Mouse (Mus musculus): Measurements from ENCODE around the gene Stom.

Gene Stom

GRCm38 (mm10) chr2:35336388-35337280 is at the start of gene Stom:
TSS of gene Stom (minus strand) at chr2:35336976.
- DNase-seq (ENCODE audit: low spot score): peak; percentile 99

DNA sequence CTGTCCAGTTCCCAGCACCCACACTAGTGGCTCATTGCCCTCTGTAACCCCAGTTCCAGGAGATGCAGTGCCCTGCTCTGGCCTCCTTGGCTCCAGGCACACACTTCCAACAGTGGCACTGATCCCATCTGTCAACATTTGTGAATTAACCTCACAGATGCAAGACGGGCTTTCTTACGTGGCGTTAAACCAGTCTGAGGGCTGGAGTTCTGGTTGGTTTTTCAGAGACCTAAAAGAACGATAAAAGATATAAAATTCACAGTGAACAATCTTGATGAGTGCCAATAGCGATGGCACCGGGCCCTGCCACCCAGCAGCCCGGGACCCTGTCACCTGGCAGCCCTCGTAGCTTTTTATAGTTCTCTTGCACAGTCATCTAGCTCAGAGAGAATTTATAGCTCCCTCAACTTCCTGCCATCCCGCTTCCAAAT is 48.7 kb upstream of the Stom start:
- no peak for DNase-seq (ENCODE audit: low spot score)

GRCm38 (mm10) chr2:35379306-35379705 is 42.5 kb upstream of the Stom start:
- no peak for DNase-seq (ENCODE audit: low spot score)

DNA sequence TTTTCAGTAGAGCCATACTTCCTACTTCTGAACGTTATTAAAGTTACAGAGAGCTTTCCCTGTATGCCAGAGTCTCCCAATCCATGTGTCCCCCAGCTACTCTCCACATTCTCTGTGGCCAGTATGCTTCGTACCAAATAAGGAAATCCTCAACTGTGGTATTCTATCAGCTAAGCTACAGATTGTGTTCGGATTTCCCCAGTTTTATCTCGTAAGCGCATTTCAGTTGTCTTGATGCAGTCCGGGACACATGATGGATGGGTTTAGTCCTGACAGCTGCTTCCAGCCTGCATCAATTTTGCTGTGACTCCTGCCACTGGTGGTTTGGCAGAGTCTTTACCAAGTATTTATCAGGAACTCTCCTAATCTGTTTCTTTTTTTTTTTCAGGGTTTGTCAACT is 40.8 kb upstream of the Stom start:
- no peak for DNase-seq (ENCODE audit: low spot score)

DNA sequence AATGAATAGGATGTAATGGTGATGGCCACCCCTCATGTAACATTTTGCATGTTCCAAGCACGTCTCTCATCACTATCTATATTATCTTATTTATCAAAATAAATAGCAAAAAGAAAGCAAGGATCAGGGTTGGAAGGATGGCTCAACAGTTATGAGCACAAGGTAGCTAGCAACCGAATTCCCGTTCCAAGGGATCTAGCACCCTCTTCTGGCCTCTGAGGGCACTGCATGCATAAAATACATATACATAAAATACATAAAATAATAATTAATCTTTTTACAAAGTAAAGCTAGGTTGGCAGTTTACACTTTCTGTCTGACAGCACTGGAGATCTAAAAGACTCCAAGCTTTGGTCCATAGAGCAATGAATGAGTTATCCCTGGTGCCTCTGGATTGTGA is 36.2 kb upstream of the Stom start:
- peak; percentile 71 for DNase-seq (ENCODE audit: low spot score)

DNA sequence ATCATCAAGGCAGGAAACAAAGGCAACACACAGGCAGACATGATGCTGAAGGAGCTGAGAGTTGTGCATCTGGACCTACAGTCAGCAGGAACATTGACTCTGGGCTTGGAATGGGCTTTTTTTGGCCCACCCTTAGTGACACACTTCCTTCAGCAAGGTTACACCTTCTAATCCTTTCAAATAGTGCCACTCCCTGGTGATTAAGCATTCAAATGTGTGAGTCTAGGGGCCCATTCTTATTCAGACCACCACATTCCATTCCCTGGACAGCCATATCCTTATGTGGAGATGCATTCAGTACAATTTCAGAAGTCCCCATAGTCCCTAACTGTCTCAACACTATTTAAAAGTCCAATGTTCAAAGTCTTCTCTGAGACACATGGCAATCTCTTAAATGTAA is 33.9 kb upstream of the Stom start:
- DNase-seq (ENCODE audit: low spot score): no peak

DNA sequence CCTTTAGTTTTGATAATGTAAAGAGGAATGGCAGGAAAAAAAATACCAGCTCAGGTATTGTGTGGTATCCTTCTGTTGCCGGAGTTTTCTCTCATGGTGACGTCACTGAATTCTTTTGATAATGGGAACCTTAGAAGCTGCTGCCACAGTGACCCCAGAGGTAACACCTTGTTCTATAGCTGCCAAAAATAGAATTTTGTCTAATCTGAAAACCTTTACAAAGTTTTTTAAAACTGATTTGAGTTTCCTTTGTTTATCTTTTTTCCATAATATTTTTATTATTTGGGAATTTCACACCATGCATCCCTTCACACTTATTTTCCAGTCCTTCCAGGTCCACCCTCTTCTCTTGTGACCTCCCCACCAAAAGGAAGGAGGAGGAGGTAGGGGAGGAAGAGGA is 30.9 kb upstream of the Stom start, which contains the start of gene 4930568D16Rik:
4930568D16Rik (minus strand) TSS at position 101 of the 400 bp plus-strand sequence.
- no peak for DNase-seq (ENCODE audit: low spot score)

- peak; percentile 66 for DNase-seq (ENCODE audit: low spot score)
Measured at GRCm38 (mm10) chr2:35349184-35349583, 12.4 kb upstream of the Stom start.

- no peak for DNase-seq (ENCODE audit: low spot score)
Measured at GRCm38 (mm10) chr2:35345984-35346383, 9.2 kb upstream of the Stom start.

- DNase-seq (ENCODE audit: low spot score): no peak
Measured at GRCm38 (mm10) chr2:35342605-35343004, 5.8 kb upstream of the Stom start.

GRCm38 (mm10) chr2:35338707-35339106 is 1.9 kb upstream of the Stom start:
- no peak for DNase-seq (ENCODE audit: low spot score)

GRCm38 (mm10) chr2:35338036-35338435 is 1.3 kb upstream of the Stom start:
- DNase-seq (ENCODE audit: low spot score): no peak

- DNase-seq (ENCODE audit: low spot score): no peak
Measured at GRCm38 (mm10) chr2:35337419-35337818, 643 bp upstream of the Stom start.

DNA sequence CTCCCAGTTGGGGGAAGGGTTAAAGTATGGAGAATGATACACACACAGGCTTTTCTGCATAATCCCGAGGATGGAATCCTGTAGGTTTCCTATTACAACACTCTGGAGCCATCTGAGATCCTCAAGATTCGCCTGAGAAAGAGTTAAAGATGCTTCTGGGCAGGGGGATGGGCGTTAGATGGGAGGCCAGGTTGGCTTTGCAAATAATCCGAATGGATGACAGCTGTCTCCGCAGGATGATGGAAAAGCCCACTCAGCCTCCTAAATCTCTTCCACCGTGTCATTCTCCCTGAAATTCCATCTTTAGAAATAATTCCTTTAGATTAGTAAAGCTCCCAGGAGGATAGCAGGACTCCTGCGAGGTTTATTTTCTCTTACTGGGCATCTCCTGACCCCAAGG is 1.2 kb downstream of the Stom start:
- peak; percentile 22 for DNase-seq (ENCODE audit: low spot score)

DNA sequence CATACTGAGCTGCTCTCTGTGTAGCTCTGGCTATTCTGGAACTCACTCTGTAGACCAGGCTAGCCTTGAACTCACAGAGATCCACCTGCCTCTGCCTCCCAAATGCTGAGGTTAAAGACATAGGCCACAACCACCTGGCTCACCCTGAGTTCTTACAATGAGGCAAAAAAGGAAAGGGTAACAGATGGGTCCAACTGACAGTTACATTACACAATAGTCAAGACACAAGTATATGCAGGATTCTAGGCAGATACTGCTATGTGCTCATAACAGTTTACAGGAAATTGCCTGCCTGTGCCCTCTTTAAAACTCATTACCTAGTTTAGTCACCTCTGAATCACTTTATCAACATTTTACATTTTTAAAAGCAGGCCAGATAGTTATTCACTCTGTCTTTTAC is 3.1 kb downstream of the Stom start:
- DNase-seq (ENCODE audit: low spot score): no peak

GRCm38 (mm10) chr2:35331205-35331604 is 5.6 kb downstream of the Stom start:
- DNase-seq (ENCODE audit: low spot score): no peak

GRCm38 (mm10) chr2:35329061-35329460 is 7.7 kb downstream of the Stom start:
- no peak for DNase-seq (ENCODE audit: low spot score)

DNA sequence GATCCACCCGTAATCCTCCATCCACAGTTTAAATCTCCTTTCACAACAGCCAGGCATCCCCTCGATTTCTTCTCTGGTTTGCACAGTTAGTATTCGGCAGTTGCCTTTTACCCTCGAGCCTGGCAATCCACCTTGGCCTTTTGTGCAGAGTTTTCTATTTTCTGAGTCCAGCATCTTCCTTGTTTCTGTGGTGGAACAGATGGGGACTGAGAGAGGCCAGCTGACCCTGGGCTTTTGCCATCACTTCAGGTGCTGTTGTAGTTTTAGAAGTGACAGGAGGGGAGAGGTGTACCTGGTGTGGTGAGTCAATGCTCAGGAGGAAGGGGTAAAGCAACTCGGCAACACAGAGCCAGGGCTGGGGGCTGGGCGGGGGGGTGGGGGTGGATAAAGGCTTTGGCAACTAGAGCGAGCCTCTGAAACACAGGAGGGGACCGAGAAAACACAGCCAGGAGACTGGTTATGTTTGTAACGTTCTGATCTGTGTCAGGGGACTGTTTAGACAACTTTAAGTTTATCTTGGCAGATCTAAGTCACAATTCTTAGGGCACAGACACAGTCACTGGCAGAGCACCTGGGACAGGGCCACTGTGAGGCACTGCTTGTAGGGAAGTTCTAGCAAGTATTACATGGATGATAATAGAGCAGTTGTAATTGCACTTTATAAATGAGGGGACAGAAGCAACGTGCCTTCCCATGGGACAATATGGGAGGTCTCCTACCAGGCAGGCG is 8.5 kb downstream of the Stom start:
- DNase-seq (ENCODE audit: low spot score): no peak

GRCm38 (mm10) chr2:35327583-35327982 is 9.2 kb downstream of the Stom start:
- DNase-seq (ENCODE audit: low spot score): no peak

DNA sequence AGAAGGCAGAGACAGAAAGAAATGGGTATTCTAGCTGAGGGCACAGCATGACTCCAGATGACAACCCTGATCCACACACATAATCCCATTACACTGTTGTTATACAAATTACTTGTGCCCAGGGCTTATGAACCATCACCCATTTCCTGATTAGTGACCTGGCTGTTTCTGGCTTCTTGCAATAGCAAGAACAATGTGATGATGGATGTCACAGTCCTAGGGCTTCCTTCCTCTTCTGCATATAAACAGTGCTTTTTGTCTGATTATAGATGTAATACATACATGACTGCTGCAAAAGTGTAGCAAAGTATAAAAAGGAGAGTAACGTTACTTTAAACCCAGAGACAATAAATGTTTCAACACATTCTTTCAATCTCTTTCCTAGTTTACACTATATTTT is 9.8 kb downstream of the Stom start:
- no peak for DNase-seq (ENCODE audit: low spot score)

GRCm38 (mm10) chr2:35325930-35326329 is 10.8 kb downstream of the Stom start:
- no peak for DNase-seq (ENCODE audit: low spot score)

DNA sequence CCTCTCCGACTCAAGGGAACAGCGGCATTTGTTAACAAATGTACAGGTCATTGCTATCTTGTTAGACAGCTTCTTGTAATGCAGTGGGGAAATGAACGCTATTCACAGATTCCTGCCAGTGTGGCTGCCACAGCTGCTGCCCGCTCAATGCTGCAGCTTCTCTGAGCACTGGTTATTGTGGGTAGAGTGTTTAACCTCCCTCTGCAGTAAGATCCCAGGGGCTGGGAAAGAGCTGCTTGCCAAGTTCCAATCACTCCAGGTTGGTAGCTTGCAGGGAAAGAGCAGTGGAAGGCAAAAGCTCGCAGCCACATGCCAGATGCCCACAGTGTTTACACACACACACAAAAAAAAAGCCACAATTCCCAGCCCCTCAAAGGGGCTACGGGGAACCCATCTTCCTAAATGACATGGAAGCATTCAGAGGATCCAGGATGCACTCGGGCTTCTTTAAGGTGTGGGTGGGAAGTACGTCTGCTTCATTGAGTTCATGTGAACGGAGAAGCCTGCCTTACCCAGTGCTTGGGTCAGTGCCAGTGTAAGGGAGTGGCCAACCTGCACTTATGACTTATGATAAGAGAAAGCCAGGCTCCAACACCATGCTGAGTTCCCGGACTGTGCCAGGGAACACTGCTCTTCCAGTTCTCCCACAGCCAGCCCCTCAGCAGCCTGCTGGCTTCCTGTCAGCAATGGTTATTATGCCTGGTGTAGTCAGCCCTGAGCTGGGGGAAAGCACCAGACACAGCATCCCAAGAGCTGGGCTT is 14.2 kb downstream of the Stom start:
- DNase-seq (ENCODE audit: low spot score): no peak
